Mouse (Mus musculus): ENCODE data around the gene Eif2b3. TPM values are rescaled to one million over a fixed set of nuclear protein-coding genes. Genes with fewer than 3 reads are reported as not detected.

Gene Eif2b3
- polyA plus RNA-seq, 1 experiment, result 41.6 TPM

- Histone ChIP-seq H3K79me3 (ENCODE audit: low read depth) (peaks cover 15% of the 10 kb centered on the region), H3K4me3 (ENCODE audit: insufficient read depth, poor library complexity, severe bottlenecking) (no peak overlapping the region), H3ac (ENCODE audit: control insufficient read depth, insufficient read length, low read depth) (no peak overlapping the region), H3K79me2 (ENCODE audit: control insufficient read depth, insufficient read depth) (peaks cover 55% of the 10 kb centered on the region), H3K27me3 (ENCODE audit: control insufficient read depth, insufficient read depth, insufficient read length) (no peaks in the 10 kb centered on the region), H3K36me3 (ENCODE audit: control insufficient read depth, insufficient read depth) (peaks cover 40% of the 10 kb centered on the region)
- TF ChIP-seq MYOD1 (IDR thresholded peaks at IDR 0.05; ENCODE audit: control insufficient read depth, insufficient read length, low read depth) (no peak), CEBPB (IDR thresholded peaks at IDR 0.05; ENCODE audit: low read depth) (no peak), USF1 (IDR thresholded peaks at IDR 0.05; ENCODE audit: low read depth) (no peak), FOSL1 (IDR thresholded peaks at IDR 0.05; ENCODE audit: insufficient read depth, low read length, poor library complexity, severe bottlenecking) (no peak), CTCF (IDR thresholded peaks at IDR 0.05; ENCODE audit: control insufficient read depth, insufficient read depth, insufficient read length) (no peak)
Measured at GRCm38 (mm10) chr4:117023469-117023868, 4.3 kb downstream of the Eif2b3 start.

- Histone ChIP-seq H3K36me3 (ENCODE audit: control insufficient read depth, insufficient read depth) (peaks cover 61% of the 10 kb centered on the region), H3K27me3 (ENCODE audit: control insufficient read depth, insufficient read depth, insufficient read length) (no peaks in the 10 kb centered on the region)
Measured at GRCm38 (mm10) chr4:117031105-117031504, 11.9 kb downstream of the Eif2b3 start.

GRCm38 (mm10) chr4:117039925-117040687 lies 20.9 kb downstream of the Eif2b3 start:
- H3K79me3 ChIP-seq (ENCODE audit: low read depth), result peaks cover 11% of the 10 kb centered on the region
- no peak overlapping the region for H3K4me3 ChIP-seq (ENCODE audit: insufficient read depth, poor library complexity, severe bottlenecking)
- TF ChIP-seq USF1 (IDR thresholded peaks at IDR 0.05; ENCODE audit: low read depth) (no peak), CTCF (IDR thresholded peaks at IDR 0.05; ENCODE audit: control insufficient read depth, insufficient read depth, insufficient read length) (no peak), CEBPB (IDR thresholded peaks at IDR 0.05; ENCODE audit: low read depth) (no peak), MYOG (IDR thresholded peaks at IDR 0.05; ENCODE audit: control insufficient read depth, extremely low read depth, insufficient read length) (no peak), MAX (IDR thresholded peaks at IDR 0.05) (no peak), FOSL1 (IDR thresholded peaks at IDR 0.05; ENCODE audit: insufficient read depth, low read length, poor library complexity, severe bottlenecking) (no peak), MYOD1 (IDR thresholded peaks at IDR 0.05; ENCODE audit: control insufficient read depth, insufficient read length, low read depth) (no peak)
- no peaks in the 10 kb centered on the region for H3K27me3 ChIP-seq (ENCODE audit: control insufficient read depth, insufficient read depth, insufficient read length)
- peaks cover 31% of the 10 kb centered on the region for H3K36me3 ChIP-seq (ENCODE audit: control insufficient read depth, insufficient read depth)
- peaks cover 39% of the 10 kb centered on the region for H3K79me2 ChIP-seq (ENCODE audit: control insufficient read depth, insufficient read depth)
- H3ac ChIP-seq (ENCODE audit: control insufficient read depth, insufficient read length, low read depth), result no peak overlapping the region

More at GRCm38 (mm10) chr4:117031105-117031504, 11.9 kb downstream of the Eif2b3 start:
- peaks cover 3% of the 10 kb centered on the region for H3K79me3 ChIP-seq (ENCODE audit: low read depth)
- no peak for TF ChIP-seq MAX (IDR thresholded peaks at IDR 0.05)
- TF ChIP-seq USF1 (IDR thresholded peaks at IDR 0.05; ENCODE audit: low read depth), result no peak
- TF ChIP-seq FOSL1 (IDR thresholded peaks at IDR 0.05; ENCODE audit: insufficient read depth, low read length, poor library complexity, severe bottlenecking), result no peak
- TF ChIP-seq MYOD1 (IDR thresholded peaks at IDR 0.05; ENCODE audit: control insufficient read depth, insufficient read length, low read depth), result no peak
- no peak for TF ChIP-seq MYOG (IDR thresholded peaks at IDR 0.05; ENCODE audit: control insufficient read depth, extremely low read depth, insufficient read length)
- TF ChIP-seq CTCF (IDR thresholded peaks at IDR 0.05; ENCODE audit: control insufficient read depth, insufficient read depth, insufficient read length), result no peak
- TF ChIP-seq CEBPB (IDR thresholded peaks at IDR 0.05; ENCODE audit: low read depth), result no peak
- no peak overlapping the region for H3ac ChIP-seq (ENCODE audit: control insufficient read depth, insufficient read length, low read depth)
- peaks cover 31% of the 10 kb centered on the region for H3K79me2 ChIP-seq (ENCODE audit: control insufficient read depth, insufficient read depth)
- no peak overlapping the region for H3K4me3 ChIP-seq (ENCODE audit: insufficient read depth, poor library complexity, severe bottlenecking)

GRCm38 (mm10) chr4:117040791-117041190 lies 21.6 kb downstream of the Eif2b3 start:
- no peak overlapping the region for H3ac ChIP-seq (ENCODE audit: control insufficient read depth, insufficient read length, low read depth)
- H3K79me2 ChIP-seq (ENCODE audit: control insufficient read depth, insufficient read depth), result peaks cover 34% of the 10 kb centered on the region
- TF ChIP-seq MAX (IDR thresholded peaks at IDR 0.05) (no peak), MYOG (IDR thresholded peaks at IDR 0.05; ENCODE audit: control insufficient read depth, extremely low read depth, insufficient read length) (no peak), CEBPB (IDR thresholded peaks at IDR 0.05; ENCODE audit: low read depth) (no peak), MYOD1 (IDR thresholded peaks at IDR 0.05; ENCODE audit: control insufficient read depth, insufficient read length, low read depth) (no peak), USF1 (IDR thresholded peaks at IDR 0.05; ENCODE audit: low read depth) (no peak), FOSL1 (IDR thresholded peaks at IDR 0.05; ENCODE audit: insufficient read depth, low read length, poor library complexity, severe bottlenecking) (no peak), CTCF (IDR thresholded peaks at IDR 0.05; ENCODE audit: control insufficient read depth, insufficient read depth, insufficient read length) (no peak)
- H3K36me3 ChIP-seq (ENCODE audit: control insufficient read depth, insufficient read depth), result peaks cover 25% of the 10 kb centered on the region
- H3K4me3 ChIP-seq (ENCODE audit: insufficient read depth, poor library complexity, severe bottlenecking), result no peak overlapping the region
- no peaks in the 10 kb centered on the region for H3K27me3 ChIP-seq (ENCODE audit: control insufficient read depth, insufficient read depth, insufficient read length)
- H3K79me3 ChIP-seq (ENCODE audit: low read depth), result peaks cover 11% of the 10 kb centered on the region

GRCm38 (mm10) chr4:117041283-117041721 lies 22.1 kb downstream of the Eif2b3 start:
- H3K36me3 ChIP-seq (ENCODE audit: control insufficient read depth, insufficient read depth), result peaks cover 25% of the 10 kb centered on the region
- no peak overlapping the region for H3K4me3 ChIP-seq (ENCODE audit: insufficient read depth, poor library complexity, severe bottlenecking)
- no peak overlapping the region for H3ac ChIP-seq (ENCODE audit: control insufficient read depth, insufficient read length, low read depth)
- no peaks in the 10 kb centered on the region for H3K27me3 ChIP-seq (ENCODE audit: control insufficient read depth, insufficient read depth, insufficient read length)
- peaks cover 29% of the 10 kb centered on the region for H3K79me2 ChIP-seq (ENCODE audit: control insufficient read depth, insufficient read depth)
- peaks cover 11% of the 10 kb centered on the region for H3K79me3 ChIP-seq (ENCODE audit: low read depth)
- TF ChIP-seq USF1 (IDR thresholded peaks at IDR 0.05; ENCODE audit: low read depth) (no peak), MYOG (IDR thresholded peaks at IDR 0.05; ENCODE audit: control insufficient read depth, extremely low read depth, insufficient read length) (no peak)

DNA sequence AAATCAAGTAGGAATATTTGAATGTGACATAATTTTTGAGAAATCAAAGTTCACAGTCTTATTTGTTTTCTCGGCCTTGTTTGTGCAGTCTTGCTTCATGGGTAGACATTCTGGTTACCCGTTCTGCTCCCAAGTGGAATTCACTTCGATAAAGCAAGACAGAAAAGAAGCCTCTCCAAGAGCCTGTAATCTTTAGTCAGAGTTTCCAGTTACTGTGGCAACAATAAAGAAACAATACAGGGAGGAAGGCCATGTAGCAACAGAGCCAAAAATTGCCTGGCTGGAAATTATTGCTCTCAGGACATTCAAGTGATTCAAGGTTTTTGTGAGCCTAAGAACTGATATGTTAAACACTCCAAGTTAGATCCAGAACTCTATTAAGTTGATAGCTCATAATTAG lies 29.6 kb downstream of the Eif2b3 start:
- Histone ChIP-seq H3K4me3 (ENCODE audit: insufficient read depth, poor library complexity, severe bottlenecking) (no peak overlapping the region), H3K79me3 (ENCODE audit: low read depth) (no peaks in the 10 kb centered on the region), H3K36me3 (ENCODE audit: control insufficient read depth, insufficient read depth) (peaks cover 19% of the 10 kb centered on the region), H3K27me3 (ENCODE audit: control insufficient read depth, insufficient read depth, insufficient read length) (no peaks in the 10 kb centered on the region), H3K79me2 (ENCODE audit: control insufficient read depth, insufficient read depth) (peaks cover 4% of the 10 kb centered on the region), H3ac (ENCODE audit: control insufficient read depth, insufficient read length, low read depth) (no peak overlapping the region)
- no peak for TF ChIP-seq FOSL1 (IDR thresholded peaks at IDR 0.05; ENCODE audit: insufficient read depth, low read length, poor library complexity, severe bottlenecking)
- no peak for TF ChIP-seq MYOD1 (IDR thresholded peaks at IDR 0.05; ENCODE audit: control insufficient read depth, insufficient read length, low read depth)
- TF ChIP-seq USF1 (IDR thresholded peaks at IDR 0.05; ENCODE audit: low read depth), result no peak
- no peak for TF ChIP-seq MAX (IDR thresholded peaks at IDR 0.05)
- TF ChIP-seq MYOG (IDR thresholded peaks at IDR 0.05; ENCODE audit: control insufficient read depth, extremely low read depth, insufficient read length), result no peak
- TF ChIP-seq CTCF (IDR thresholded peaks at IDR 0.05; ENCODE audit: control insufficient read depth, insufficient read depth, insufficient read length), result no peak
- TF ChIP-seq CEBPB (IDR thresholded peaks at IDR 0.05; ENCODE audit: low read depth), result no peak
